Mouse (Mus musculus): ENCODE measurements at regions not wholly inside any gene's neighbourhood (a gene's known extent, or its start where the extent isn't known, plus 50 kb on each side); places are given as distances from the start of the nearest gene placed in this dataset.
"Not testable (repeated sequence)": the region's sequence is repeated elsewhere in the genome, so short reads cannot be mapped to it uniquely, and the experiment has no call there.

GRCm38 (mm10) chr8:126833471-126834453 lies 111.9 kb downstream of the Tomm20 start:
- no peak for DNase-seq (ENCODE audit: low spot score)

- peak; percentile 37 for DNase-seq (ENCODE audit: low spot score)
These were observed 112.6 kb downstream of the Tomm20 start for GRCm38 (mm10) chr8:126833006-126833405.

GRCm38 (mm10) chr8:126832163-126832978 lies 113.3 kb downstream of the Tomm20 start:
- no peak for DNase-seq (ENCODE audit: low spot score)

GRCm38 (mm10) chr8:126831312-126832162 lies 114.1 kb downstream of the Tomm20 start:
- DNase-seq (ENCODE audit: low spot score), result no peak

- DNase-seq (ENCODE audit: low spot score), result no peak
These were observed 115.5 kb downstream of the Tomm20 start for GRCm38 (mm10) chr8:126830242-126830530.

GRCm38 (mm10) chr8:126829376-126830241 lies 116.0 kb downstream of the Tomm20 start:
- no peak for DNase-seq (ENCODE audit: low spot score)

GRCm38 (mm10) chr8:126827681-126828383 lies 117.8 kb downstream of the Tomm20 start:
- no peak for DNase-seq (ENCODE audit: low spot score)

- DNase-seq (ENCODE audit: low spot score), result peak; percentile 78
These were observed 119.0 kb downstream of the Tomm20 start for GRCm38 (mm10) chr8:126826328-126827285.

- DNase-seq (ENCODE audit: low spot score), result peak; percentile 76
These were observed 119.8 kb downstream of the Tomm20 start for GRCm38 (mm10) chr8:126825877-126826276.

- DNase-seq (ENCODE audit: low spot score), result peak; percentile 42
These were observed 121.0 kb downstream of the Tomm20 start for GRCm38 (mm10) chr8:126824575-126825208.

GRCm38 (mm10) chr8:126822269-126822668 lies 123.4 kb downstream of the Tomm20 start:
- no peak for DNase-seq (ENCODE audit: low spot score)

GRCm38 (mm10) chr8:126821279-126821678 lies 124.4 kb downstream of the Tomm20 start:
- DNase-seq (ENCODE audit: low spot score), result peak; percentile 47

GRCm38 (mm10) chr8:126820502-126820901 lies 125.1 kb downstream of the Tomm20 start:
- DNase-seq (ENCODE audit: low spot score), result no peak

- no peak for DNase-seq (ENCODE audit: low spot score)
These were observed 126.4 kb downstream of the Tomm20 start for GRCm38 (mm10) chr8:126819261-126819660.

- no peak for DNase-seq (ENCODE audit: low spot score)
These were observed 129.5 kb downstream of the Tomm20 start for GRCm38 (mm10) chr8:126816155-126816554.

GRCm38 (mm10) chr8:126814427-126814826 lies 131.2 kb downstream of the Tomm20 start:
- no peak for DNase-seq (ENCODE audit: low spot score)

- DNase-seq (ENCODE audit: low spot score), result no peak
These were observed 132.0 kb downstream of the Tomm20 start for GRCm38 (mm10) chr8:126813621-126814020.

- DNase-seq (ENCODE audit: low spot score), result no peak
These were observed 132.9 kb downstream of the Tomm20 start for GRCm38 (mm10) chr8:126812777-126813176.

- DNase-seq (ENCODE audit: low spot score), result not testable (repeated sequence)
These were observed 134.3 kb downstream of the Tomm20 start for GRCm38 (mm10) chr8:126811358-126811757.

Measured in retina, embryonic 14.5 days (tissue).